ENCODE assay signal across 9 mouse cellular contexts in the genomic region with DNA sequence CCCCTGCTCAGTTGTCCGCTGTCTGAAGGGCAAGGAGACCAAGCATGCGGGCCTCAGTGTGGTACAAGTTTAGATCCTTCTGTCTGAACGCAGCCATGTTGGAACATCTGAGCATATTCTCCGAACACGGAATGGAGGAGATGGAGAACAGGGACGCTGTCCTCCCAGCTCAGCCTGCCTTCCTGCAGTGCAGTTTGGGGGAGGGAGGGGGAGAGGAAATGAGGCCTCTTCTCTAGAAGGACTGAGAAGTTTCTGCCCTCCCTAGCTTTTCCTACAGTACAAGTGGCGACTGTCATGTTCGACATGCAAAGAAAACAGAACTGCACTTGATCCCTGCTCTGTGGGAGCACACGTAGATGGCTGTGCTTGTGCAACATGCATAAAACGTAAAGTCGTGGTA.
DNase-seq lines count a peak whose midpoint lies in the region; ATAC-seq lines count a peak whose summit lies in the region.
"Had no signal": no experiment of that assay in that cellular context is flagged by ENCODE, and none has a peak within 500 bp of the region (broad histone marks: within the 10 kb centered on the region; RNA-seq: fewer than 3 reads in every experiment).

No protein-coding gene starts in this region.

- H3K4me2 ChIP-seq in lung, embryonic 15.5 days: peak overlapping the region; percentile 25
- H3K4me2 ChIP-seq in forebrain, embryonic 11.5 days (ENCODE audit: low read depth, low read length, severe bottlenecking): no peak overlapping the region
- H3K4me2 ChIP-seq in hindbrain, embryonic 16.5 days (ENCODE audit: low read length): peak overlapping the region; percentile 8; the same call in 1 of the 2 replicates

- H3K9me3 ChIP-seq in lung, embryonic 15.5 days: no peaks in the 10 kb centered on the region
- H3K9me3 ChIP-seq in forebrain, embryonic 11.5 days (ENCODE audit: control insufficient read depth, low read length): no peaks in the 10 kb centered on the region
- no peaks in the 10 kb centered on the region for H3K9me3 ChIP-seq in hindbrain, embryonic 16.5 days (ENCODE audit: control insufficient read depth, low read length)
- H3K9me3 ChIP-seq in megakaryocyte, embryonic 14.5 days: no peaks in the 10 kb centered on the region

- H3K27me3 ChIP-seq in lung, embryonic 15.5 days: no peaks in the 10 kb centered on the region
- H3K27me3 ChIP-seq in forebrain, embryonic 11.5 days (ENCODE audit: control insufficient read depth, insufficient read depth, low read length): no peaks in the 10 kb centered on the region; the same call in 1 of the 2 replicates
- H3K27me3 ChIP-seq in hindbrain, embryonic 16.5 days (replicated peaks; ENCODE audit: control insufficient read depth, insufficient read depth, low read length): no peaks in the 10 kb centered on the region
- H3K27me3 ChIP-seq in megakaryocyte, embryonic 14.5 days (replicated peaks): peaks cover 5% of the 10 kb centered on the region
- H3K27me3 ChIP-seq: Patski had no signal

- no peak overlapping the region for H3K27ac ChIP-seq in lung, embryonic 15.5 days
- no peak overlapping the region for H3K27ac ChIP-seq in forebrain, embryonic 11.5 days (ENCODE audit: low read depth, low read length)
- H3K27ac ChIP-seq in hindbrain, embryonic 16.5 days (ENCODE audit: low read depth, low read length): no peak overlapping the region

- no peak overlapping the region for H3K4me3 ChIP-seq in lung, embryonic 15.5 days
- H3K4me3 ChIP-seq in forebrain, embryonic 11.5 days (ENCODE audit: low read depth, low read length): no peak overlapping the region
- H3K4me3 ChIP-seq in hindbrain, embryonic 16.5 days (ENCODE audit: low read length): no peak overlapping the region
- peak overlapping the region; percentile 66 for H3K4me3 ChIP-seq in megakaryocyte, embryonic 14.5 days (replicated peaks)

- peaks cover 7% of the 10 kb centered on the region for H3K4me1 ChIP-seq in lung, embryonic 15.5 days
- peaks cover 3% of the 10 kb centered on the region; the same call in 1 of the 2 replicates for H3K4me1 ChIP-seq in forebrain, embryonic 11.5 days (replicated peaks; ENCODE audit: control insufficient read depth, insufficient read depth, low read length)
- no peaks in the 10 kb centered on the region for H3K4me1 ChIP-seq in hindbrain, embryonic 16.5 days (ENCODE audit: control insufficient read depth, insufficient read depth, low read depth, low read length)
- peaks cover 33% of the 10 kb centered on the region for H3K4me1 ChIP-seq in megakaryocyte, embryonic 14.5 days

- intact Hi-C loops in left cerebral cortex, postnatal 25 days (cut with DNase I): no loop called here

- no peak for ATAC-seq in lung, embryonic 15.5 days (ENCODE audit: borderline replicate concordance, extremely low read depth, low FRiP score, low TSS enrichment)
- ATAC-seq in forebrain, embryonic 11.5 days (replicated peaks; ENCODE audit: low FRiP score): no peak; the same call in 1 of the 2 replicates
- ATAC-seq in hindbrain, embryonic 16.5 days: peak; percentile 44; the same call in 1 of the 2 replicates
- ATAC-seq: Patski had no signal

- no peaks in the 10 kb centered on the region for H3K36me3 ChIP-seq in lung, embryonic 15.5 days
- no peaks in the 10 kb centered on the region for H3K36me3 ChIP-seq in forebrain, embryonic 11.5 days (ENCODE audit: control insufficient read depth, insufficient read depth, low read length)
- no peaks in the 10 kb centered on the region for H3K36me3 ChIP-seq in hindbrain, embryonic 16.5 days (ENCODE audit: control insufficient read depth, insufficient read depth, low read length)
- H3K36me3 ChIP-seq in megakaryocyte, embryonic 14.5 days (replicated peaks; ENCODE audit: low read length): no peaks in the 10 kb centered on the region

- no peak for DNase-seq in lung, postnatal 25 days (ENCODE audit: low spot score)
- DNase-seq in forebrain, embryonic 11.5 days (ENCODE audit: low spot score): no peak
- DNase-seq in left cerebral cortex, adult 11 months (ENCODE audit: low spot score): no peak
- DNase-seq in left cerebral cortex, postnatal 25 days (ENCODE audit: low spot score in 2 of 2): no peak
- DNase-seq in urinary bladder, adult 2 months (ENCODE audit: low spot score): no peak

- 38% methylated on average over 11 of the region's 11 CpGs for WGBS in lung, embryonic 15.5 days
- 58% methylated on average over 11 of the region's 11 CpGs for WGBS in forebrain, embryonic 11.5 days
- 57% methylated on average over 11 of the region's 11 CpGs for WGBS in hindbrain, embryonic 16.5 days

- no peak overlapping the region for H3K9ac ChIP-seq in lung, embryonic 15.5 days
- 0 out of 2 replicates have a peak overlapping the region, but pooled peaks have one; percentile 10 for H3K9ac ChIP-seq in forebrain, embryonic 11.5 days (ENCODE audit: low read length)
- H3K9ac ChIP-seq in hindbrain, embryonic 16.5 days (ENCODE audit: low read depth, low read length): no peak overlapping the region
